Mouse (Mus musculus) MEL (cell line): Measurements from ENCODE around the gene Gnb1l. TPM values are rescaled to one million over a fixed set of nuclear protein-coding genes. Genes with fewer than 3 reads are reported as not detected.

ENCODE experiments used
- DNase-seq: peaks from one replicate; pipeline ENCODE4 v3.0.0; 2011; ENCODE audit warnings: low read depth, low spot score
- H3K27ac ChIP-seq: 2 replicates; pipeline ENCODE4 v1.5.1; 2012; ENCODE audit warnings: low read depth, mild to moderate bottlenecking, control low read depth, low read length, moderate library complexity; ENCODE audit not compliant: control insufficient read depth
- H3K27me3 ChIP-seq, 2 experiments: fragments of 150-350 bp in 1 of 2; sonication (generic) in 1 of 2; 2 replicates each; pipeline ENCODE4 v1.6.1; 2012; ENCODE audit warnings: low read length in 2 of 2, mild to moderate bottlenecking in 2 of 2, improper control_type of control experiment in 1 of 2, moderate library complexity in 1 of 2; ENCODE audit not compliant: insufficient read depth in 2 of 2, control insufficient read depth in 1 of 2
- H3K36me3 ChIP-seq, 2 experiments: 2 replicates each; pipeline ENCODE4 v1.6.1; 2012 to 2014; ENCODE audit warnings: low read length in 2 of 2, improper control_type of control experiment in 1 of 2, inconsistent platforms in 1 of 2, mild to moderate bottlenecking in 1 of 2; ENCODE audit not compliant: insufficient read depth in 2 of 2, control insufficient read depth in 1 of 2
- H3K4me1 ChIP-seq, 2 experiments: fragments of 150-350 bp in 1 of 2; sonication (generic) in 1 of 2; 2 replicates each; pipeline ENCODE4 v1.6.1; 2012; ENCODE audit warnings: low read length in 2 of 2, improper control_type of control experiment in 1 of 2, mild to moderate bottlenecking in 1 of 2; ENCODE audit not compliant: insufficient read depth in 2 of 2, control insufficient read depth in 1 of 2
- H3K4me3 ChIP-seq, 2 experiments: fragments of 150-350 bp in 1 of 2; sonication (generic) in 1 of 2; 2 replicates each; pipeline ENCODE4 v1.5.1; 2012; ENCODE audit warnings: low read depth in 2 of 2, low read length in 2 of 2, mild to moderate bottlenecking in 2 of 2, moderate library complexity in 2 of 2, control low read depth in 1 of 2, improper control_type of control experiment in 1 of 2; ENCODE audit not compliant: control insufficient read depth in 1 of 2, insufficient read depth in 1 of 2
- H3K79me2 ChIP-seq: 2 replicates; pipeline ENCODE4 v1.6.1; 2012; ENCODE audit warnings: mild to moderate bottlenecking, low read length, moderate library complexity; ENCODE audit not compliant: control insufficient read depth, poor library complexity, insufficient read depth
- H3K9ac ChIP-seq: 2 replicates; pipeline ENCODE4 v1.6.1; 2012; ENCODE audit warnings: low read depth, mild to moderate bottlenecking, control low read depth, low read length, moderate library complexity; ENCODE audit not compliant: control insufficient read depth, poor library complexity, severe bottlenecking
- H3K9me3 ChIP-seq: fragments of 150-350 bp; sonication (generic); replicated peaks from 2 replicates; pipeline ENCODE4 v1.6.1; 2012; ENCODE audit warnings: mild to moderate bottlenecking, low read length, improper control_type of control experiment, moderate library complexity; ENCODE audit not compliant: insufficient read depth
- BHLHE40 ChIP-seq: IDR thresholded peaks from 2 replicates; pipeline ENCODE4 v1.6.1; 2012; ENCODE audit warnings: low read depth, mild to moderate bottlenecking, inconsistent platforms, low read length, improper control_type of control experiment, borderline replicate concordance
- CHD1 ChIP-seq: IDR thresholded peaks from 2 replicates; pipeline ENCODE4 v1.6.1; 2012; ENCODE audit warnings: low read depth, mild to moderate bottlenecking, inconsistent platforms, low read length, improper control_type of control experiment
- CHD2 ChIP-seq: IDR thresholded peaks from 2 replicates; pipeline ENCODE4 v1.6.1; 2011; ENCODE audit warnings: low read length, improper control_type of control experiment
- CTCF ChIP-seq, 3 experiments: IDR thresholded peaks in 2 of 3; conservative IDR thresholded peaks in 1 of 3; 2 replicates each; pipeline ENCODE4 v1.5.1; 2011 to 2012; ENCODE audit warnings: low read length in 3 of 3, low read depth in 2 of 3, mild to moderate bottlenecking in 2 of 3, improper control_type of control experiment in 1 of 3, inconsistent platforms in 1 of 3, mixed read lengths in 1 of 3, moderate library complexity in 1 of 3; ENCODE audit not compliant: control insufficient read depth in 1 of 3, insufficient read depth in 1 of 3, poor library complexity in 1 of 3, severe bottlenecking in 1 of 3
- ETS1 ChIP-seq: IDR thresholded peaks from 2 replicates; pipeline ENCODE4 v1.6.1; 2012; ENCODE audit warnings: low read depth, mild to moderate bottlenecking, inconsistent platforms, low read length, improper control_type of control experiment, moderate library complexity
- GATA1 ChIP-seq: IDR thresholded peaks from 2 replicates; pipeline ENCODE4 v1.6.1; 2011; ENCODE audit warnings: low read depth, low read length, improper control_type of control experiment
- MAFK ChIP-seq: IDR thresholded peaks from 2 replicates; pipeline ENCODE4 v1.6.1; 2011; ENCODE audit warnings: low read depth, mild to moderate bottlenecking, low read length, improper control_type of control experiment, borderline replicate concordance
- MAX ChIP-seq: IDR thresholded peaks from 2 replicates; pipeline ENCODE4 v1.6.1; 2011; ENCODE audit warnings: low read length, improper control_type of control experiment
- MAZ ChIP-seq: IDR thresholded peaks from 2 replicates; pipeline ENCODE4 v1.6.1; 2012; ENCODE audit warnings: low read depth, mild to moderate bottlenecking, inconsistent platforms, low read length, improper control_type of control experiment
- MXI1 ChIP-seq: IDR thresholded peaks from 2 replicates; pipeline ENCODE4 v1.6.1; 2011; ENCODE audit warnings: mild to moderate bottlenecking, low read depth, low read length, improper control_type of control experiment
- MYB ChIP-seq: IDR thresholded peaks from 2 replicates; pipeline ENCODE4 v1.6.1; 2011; ENCODE audit warnings: mild to moderate bottlenecking, low read depth, low read length, improper control_type of control experiment
- MYC ChIP-seq: IDR thresholded peaks from 2 replicates; pipeline ENCODE4 v1.6.1; 2011; ENCODE audit warnings: low read depth, mild to moderate bottlenecking, low read length, improper control_type of control experiment, moderate library complexity
- NRF1 ChIP-seq: IDR thresholded peaks from 2 replicates; pipeline ENCODE4 v1.6.1; 2014; ENCODE audit warnings: low read depth, mild to moderate bottlenecking, inconsistent platforms, low read length, improper control_type of control experiment, moderate library complexity; ENCODE audit not compliant: poor library complexity, insufficient read depth, severe bottlenecking
- POLR2AphosphoS2 ChIP-seq: IDR thresholded peaks from 2 replicates; pipeline ENCODE4 v1.6.1; 2011; ENCODE audit warnings: low read length, improper control_type of control experiment
- POLR2AphosphoS5 ChIP-seq: IDR thresholded peaks from 2 replicates; pipeline ENCODE4 v1.6.1; 2012; ENCODE audit warnings: low read depth, borderline replicate concordance, mild to moderate bottlenecking, inconsistent platforms, low read length, moderate library complexity, mixed read lengths
- SIN3A ChIP-seq: IDR thresholded peaks from 2 replicates; pipeline ENCODE4 v1.6.1; 2012; ENCODE audit warnings: low read length, improper control_type of control experiment, inconsistent platforms
- TAL1 ChIP-seq: IDR thresholded peaks from 2 replicates; pipeline ENCODE4 v1.6.1; 2012; ENCODE audit warnings: mild to moderate bottlenecking, inconsistent platforms, low read length, moderate library complexity, mixed read lengths
- TBP ChIP-seq: IDR thresholded peaks from 2 replicates; pipeline ENCODE4 v1.8.0; 2011; ENCODE audit warnings: low read depth, low read length, improper control_type of control experiment
- TCF12 ChIP-seq: IDR thresholded peaks from 2 replicates; pipeline ENCODE4 v1.6.1; 2014; ENCODE audit warnings: low read depth, mild to moderate bottlenecking, inconsistent platforms, low read length, improper control_type of control experiment, moderate library complexity
- UBTF ChIP-seq: IDR thresholded peaks from 2 replicates; pipeline ENCODE4 v1.6.1; 2012; ENCODE audit warnings: low read depth, mild to moderate bottlenecking, inconsistent platforms, low read length, improper control_type of control experiment, moderate library complexity, borderline replicate concordance; ENCODE audit not compliant: insufficient read depth
- USF1 ChIP-seq: IDR thresholded peaks from 2 replicates; pipeline ENCODE4 v1.6.1; 2014; ENCODE audit warnings: low read depth, mild to moderate bottlenecking, inconsistent platforms, low read length, improper control_type of control experiment, moderate library complexity
- ZC3H11A ChIP-seq: IDR thresholded peaks from 2 replicates; pipeline ENCODE4 v1.6.1; 2012; ENCODE audit warnings: low read depth, mild to moderate bottlenecking, inconsistent platforms, low read length, improper control_type of control experiment
- ZKSCAN1 ChIP-seq: IDR thresholded peaks from 2 replicates; pipeline ENCODE4 v1.6.1; 2012; ENCODE audit warnings: low read depth, mild to moderate bottlenecking, inconsistent platforms, low read length, improper control_type of control experiment, moderate library complexity
- ZMIZ1 ChIP-seq: IDR thresholded peaks from 2 replicates; pipeline ENCODE4 v1.6.1; 2012; ENCODE audit warnings: low read depth, mild to moderate bottlenecking, inconsistent platforms, low read length, improper control_type of control experiment, moderate library complexity
- polyA plus RNA-seq, 2 experiments: library from polyadenylated mRNA; stranded (reverse) in 1 of 2; unstranded in 1 of 2; fragments of >175 nt in 1 of 2; fragments of >200 nt in 1 of 2; gene quantifications; 2 replicates each; pipeline versions ENCODE4 v1.2.1 to v1.2.4; 2012; ENCODE audit warnings: low replicate concordance in 2 of 2, low read depth in 1 of 2; ENCODE audit not compliant: insufficient read length in 2 of 2, insufficient read depth in 1 of 2, missing spikeins in 1 of 2
- total RNA-seq: library from RNA; depleted of rRNA; stranded (reverse); fragments of 300-350 nt; gene quantifications from 2 replicates; pipeline ENCODE4 v1.2.3, GENCODE M21; 2012

Gene Gnb1l
- total and polyA plus RNA-seq, 3 experiments = 37.9 to 47.8 TPM; not detected in 1

- Histone ChIP-seq H3K4me3 (no peak overlapping the region), H3K4me1 (no peaks in the 10 kb centered on the region), H3K9me3 (no peaks in the 10 kb centered on the region)
- DNase-seq = no peak
- TF ChIP-seq TCF12 (no peak), MAFK (no peak), SIN3A (no peak), TAL1 (no peak), MAZ (no peak), CHD2 (no peak), MAX (no peak), CTCF (IDR thresholded peaks at IDR 0.05 in 2 of 3, conservative IDR thresholded peaks at IDR 0.05 in 1 of 3; ENCODE audit: control insufficient read depth in 1 of 3, insufficient read depth in 1 of 3, low read depth in 2 of 3, low read length in 3 of 3, poor library complexity in 1 of 3, severe bottlenecking in 1 of 3) (no peak), ETS1 (no peak), ZKSCAN1 (no peak), CHD1 (no peak)
- TF ChIP-seq, all 39 proteins: peak for 0
- Histone ChIP-seq H3K36me3 (no peaks in the 10 kb centered on the region), H3K27ac (no peak overlapping the region), H3K79me2 (no peaks in the 10 kb centered on the region), H3K9ac (no peak overlapping the region), H3K27me3 (peaks cover 0 to 1% of the 10 kb centered on the region in 2 experiments; a peak in 1 of 4 replicates)
These were observed 90.6 kb downstream of the Gnb1l start for GRCm38 (mm10) chr16:18589080-18589621.

- Histone ChIP-seq H3K27me3 (peaks cover 0 to 1% of the 10 kb centered on the region in 2 experiments; a peak in 2 of 4 replicates), H3K27ac (no peak within 1 kb of the TSS), H3K4me1 (no peaks in the 10 kb centered on the region), H3K4me3 (no peak within 1 kb of the TSS), H3K9ac (no peak within 1 kb of the TSS), H3K79me2 (no peaks in the 10 kb centered on the region), H3K36me3 (no peaks in the 10 kb centered on the region), H3K9me3 (no peaks in the 10 kb centered on the region)
- TF ChIP-seq CHD1 = no peak
- no peak for TF ChIP-seq UBTF
- no peak for TF ChIP-seq POLR2AphosphoS2
- no peak for TF ChIP-seq ZC3H11A
- no peak for TF ChIP-seq NRF1
- TF ChIP-seq MYB = no peak
- TF ChIP-seq ZKSCAN1 = no peak
- TF ChIP-seq ZMIZ1 = no peak
- no peak for TF ChIP-seq CHD2
- TF ChIP-seq MYC = no peak
- no peak for TF ChIP-seq USF1
- no peak for TF ChIP-seq ETS1
- TF ChIP-seq GATA1 = no peak
- TF ChIP-seq MAZ = no peak
- no peak for TF ChIP-seq POLR2AphosphoS5
- no peak for TF ChIP-seq MAFK
- TF ChIP-seq BHLHE40 = no peak
- no peak for TF ChIP-seq TBP
- no peak for TF ChIP-seq CTCF (IDR thresholded peaks at IDR 0.05 in 2 of 3, conservative IDR thresholded peaks at IDR 0.05 in 1 of 3; ENCODE audit: control insufficient read depth in 1 of 3, insufficient read depth in 1 of 3, low read depth in 2 of 3, low read length in 3 of 3, poor library complexity in 1 of 3, severe bottlenecking in 1 of 3)
- TF ChIP-seq MXI1 = no peak
- DNase-seq = no peak
These were observed 91.6 kb downstream of the Gnb1l start, which contains the start of gene Tbx1 for GRCm38 (mm10) chr16:18589804-18590790. TSS of gene Tbx1 (minus strand) at chr16:18590671.
